Mouse (Mus musculus) layer of hippocampus, postnatal 14 days (tissue): ENCODE results near the gene Gm8994. TPM values are rescaled to one million over a fixed set of nuclear protein-coding genes. Genes with fewer than 3 reads are reported as not detected.
"Not testable (repeated sequence)": the region's sequence is repeated elsewhere in the genome, so short reads cannot be mapped to it uniquely, and the experiment has no call there.

Experiments used
- DNase-seq, 2 experiments: peaks; one replicate each; pipeline ENCODE4 v3.0.0; 2021 to 2022; ENCODE audit warnings: low spot score in 2 of 2, mixed read lengths in 1 of 2
- long read RNA-seq, 2 experiments: library from polyadenylated mRNA; stranded (forward); transcript quantifications; one replicate each; pipeline ENCODE4 v2.0.0; 2021
- total RNA-seq, 2 experiments: library from RNA; stranded (reverse); gene quantifications; 2 replicates each; pipeline ENCODE4 v1.2.3; 2021

Gm8994 gene
- not detected for total RNA-seq
- long read RNA-seq, experiment 1 = 0 reads
- long read RNA-seq, experiment 2 = 0 reads

GRCm38 (mm10) chr6:136327239-136327638 is at the start of gene Gm8994:
Gm8994 (plus strand) TSS chr6:136327539.
- not testable (repeated sequence) for DNase-seq

GRCm38 (mm10) chr6:136277685-136278084 is 49.7 kb upstream of the Gm8994 start:
- DNase-seq = no peak

GRCm38 (mm10) chr6:136284565-136284964 is 42.8 kb upstream of the Gm8994 start:
- DNase-seq = no peak

GRCm38 (mm10) chr6:136286180-136286579 is 41.2 kb upstream of the Gm8994 start:
- DNase-seq = no peak

- no peak for DNase-seq
Measured at GRCm38 (mm10) chr6:136286589-136286988, 40.8 kb upstream of the Gm8994 start.

GRCm38 (mm10) chr6:136291424-136291823 is 35.9 kb upstream of the Gm8994 start:
- DNase-seq = no peak

- no peak for DNase-seq
Measured at GRCm38 (mm10) chr6:136291951-136292714, 35.2 kb upstream of the Gm8994 start.

GRCm38 (mm10) chr6:136293700-136294099 is 33.6 kb upstream of the Gm8994 start:
- DNase-seq = no peak

- no peak for DNase-seq
Measured at GRCm38 (mm10) chr6:136295821-136296220, 31.5 kb upstream of the Gm8994 start.

- no peak for DNase-seq
Measured at GRCm38 (mm10) chr6:136296251-136296650, 31.1 kb upstream of the Gm8994 start.

GRCm38 (mm10) chr6:136303514-136303913 is 23.8 kb upstream of the Gm8994 start:
- no peak for DNase-seq

- DNase-seq = peak; percentile 34 to 71
Measured at GRCm38 (mm10) chr6:136304369-136304988, 22.9 kb upstream of the Gm8994 start.

- no peak for DNase-seq
Measured at GRCm38 (mm10) chr6:136309487-136309886, 17.9 kb upstream of the Gm8994 start.

- DNase-seq = not testable (repeated sequence)
Measured at GRCm38 (mm10) chr6:136328416-136328815, 1.1 kb downstream of the Gm8994 start.

GRCm38 (mm10) chr6:136340669-136341068 is 13.3 kb downstream of the Gm8994 start:
- DNase-seq = no peak

- no peak for DNase-seq
Measured at GRCm38 (mm10) chr6:136341093-136341492, 13.8 kb downstream of the Gm8994 start.

- no peak for DNase-seq
Measured at GRCm38 (mm10) chr6:136343868-136344267, 16.5 kb downstream of the Gm8994 start.

GRCm38 (mm10) chr6:136345034-136345433 is 17.7 kb downstream of the Gm8994 start:
- DNase-seq = no peak

- no peak for DNase-seq
Measured at GRCm38 (mm10) chr6:136345641-136346040, 18.3 kb downstream of the Gm8994 start.

GRCm38 (mm10) chr6:136347053-136347452 is 19.7 kb downstream of the Gm8994 start:
- DNase-seq = no peak

- no peak for DNase-seq
Measured at GRCm38 (mm10) chr6:136347631-136348030, 20.3 kb downstream of the Gm8994 start.

- peak; percentile 83 to 90 for DNase-seq
Measured at GRCm38 (mm10) chr6:136353399-136354184, 26.3 kb downstream of the Gm8994 start.
